Mouse (Mus musculus) stomach, postnatal 0 days (tissue): Measurements from ENCODE around the gene Polr3h.

Source experiments
- CTCF ChIP-seq: IDR thresholded peaks from 2 replicates; pipeline ENCODE4 v1.5.1; 2016; ENCODE audit warnings: antibody characterized with exemption, low read depth, mild to moderate bottlenecking, moderate library complexity
- EP300 ChIP-seq: optimal IDR thresholded peaks from 2 replicates; pipeline ENCODE3; 2016; ENCODE audit warnings: antibody characterized with exemption

DNA sequence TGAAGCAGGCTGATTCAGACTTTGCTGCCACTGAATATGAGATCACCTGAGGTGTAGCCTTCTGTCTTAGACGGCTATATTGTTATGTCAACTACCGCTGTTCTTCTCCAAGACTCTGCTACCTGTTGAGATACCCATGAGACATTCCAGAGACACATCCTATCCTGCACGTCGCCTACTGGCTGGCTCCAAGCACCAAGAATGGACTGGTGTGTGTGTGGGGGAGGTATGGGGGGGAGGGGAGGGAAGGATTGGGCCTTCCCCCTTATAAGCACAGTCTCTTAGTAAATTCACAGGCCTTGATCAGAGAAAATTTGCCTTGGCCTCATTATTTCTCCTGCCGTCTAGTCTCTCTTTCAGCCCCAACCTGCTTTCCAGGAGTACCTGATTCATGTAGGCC lies 41.8 kb upstream of the Polr3h start:
- TF ChIP-seq EP300 (no peak), CTCF (no peak)
